Mouse (Mus musculus): ENCODE data around the gene Tfap2b. TPM values are rescaled to one million over a fixed set of nuclear protein-coding genes. Genes with fewer than 3 reads are reported as not detected.

Gene Tfap2b
- polyA plus RNA-seq, 1 experiment: 5.9 TPM

GRCm38 (mm10) chr1:19251286-19251685 is 42.6 kb downstream of the Tfap2b start:
- Histone ChIP-seq H3K4me1 (replicated peaks; ENCODE audit: control insufficient read depth, insufficient read depth, low read length) (no peaks in the 10 kb centered on the region), H3K36me3 (ENCODE audit: control insufficient read depth, insufficient read depth, low read length) (no peaks in the 10 kb centered on the region), H3K27me3 (ENCODE audit: control insufficient read depth, insufficient read depth, low read length) (no peaks in the 10 kb centered on the region), H3K27ac (ENCODE audit: control insufficient read depth, insufficient read depth, low read length) (no peak overlapping the region), H3K4me3 (ENCODE audit: control insufficient read depth, insufficient read depth, low read length) (no peak overlapping the region)
- no peak for DNase-seq
- TF ChIP-seq POLR2A (IDR thresholded peaks at IDR 0.05; ENCODE audit: control insufficient read depth, extremely low read depth, insufficient read depth, low read length, poor library complexity): no peak
- TF ChIP-seq CTCF (IDR thresholded peaks at IDR 0.05; ENCODE audit: borderline replicate concordance, control insufficient read depth, extremely low read depth, insufficient read depth, low read length, poor library complexity): no peak
- WGBS: 75% methylated on average over 6 of the region's 6 CpGs

GRCm38 (mm10) chr1:19269596-19269995 is 60.9 kb downstream of the Tfap2b start:
- no peaks in the 10 kb centered on the region for H3K4me1 ChIP-seq (replicated peaks; ENCODE audit: control insufficient read depth, insufficient read depth, low read length)
- H3K27me3 ChIP-seq (ENCODE audit: control insufficient read depth, insufficient read depth, low read length): no peaks in the 10 kb centered on the region
- 85% methylated on average over 1 of the region's 1 CpGs for WGBS
- no peaks in the 10 kb centered on the region for H3K36me3 ChIP-seq (ENCODE audit: control insufficient read depth, insufficient read depth, low read length)
- no peak for TF ChIP-seq CTCF (IDR thresholded peaks at IDR 0.05; ENCODE audit: borderline replicate concordance, control insufficient read depth, extremely low read depth, insufficient read depth, low read length, poor library complexity)
- no peak overlapping the region for H3K27ac ChIP-seq (ENCODE audit: control insufficient read depth, insufficient read depth, low read length)
- DNase-seq: no peak
- H3K4me3 ChIP-seq (ENCODE audit: control insufficient read depth, insufficient read depth, low read length): no peak overlapping the region

Other genes with a start within 250 kb of the Tfap2b start
- not detected in 2 replicates for gene Tfap2d, start 105.9 kb upstream of the Tfap2b start, polyA plus RNA-seq (2012; rRNA removed)

Measured in thymus, adult 2 months (tissue).